In the genomic region with DNA sequence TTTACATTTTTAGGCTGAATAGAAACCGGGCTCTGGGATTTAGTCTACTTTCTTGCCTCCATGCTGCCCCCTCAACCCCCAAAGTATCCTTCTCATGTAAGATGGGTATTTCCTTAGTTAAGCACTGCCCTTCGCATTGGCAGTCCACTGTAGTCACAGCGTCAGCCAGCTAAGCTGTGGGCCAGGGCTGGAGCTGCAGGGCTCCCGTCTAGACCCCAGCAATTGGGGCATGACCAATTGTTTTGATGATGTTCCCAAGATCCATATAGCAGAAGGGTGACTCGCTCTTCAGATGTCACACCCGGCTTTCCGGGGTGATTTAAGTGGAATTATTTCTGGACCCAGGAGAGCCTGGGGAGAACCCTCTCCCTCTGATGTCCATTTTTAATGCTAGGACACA, we compare ENCODE assay signal across 23 mouse cellular contexts.
A peak's percentile ranks its signal among the peaks of the same experiment; 100 is the strongest.
DNase-seq lines count a peak whose midpoint lies in the region; ATAC-seq and TF ChIP-seq lines count a peak whose summit lies in the region.
"Had no signal": no experiment of that assay in that cellular context is flagged by ENCODE, and none has a peak within 500 bp of the region (broad histone marks: within the 10 kb centered on the region; RNA-seq: fewer than 3 reads in every experiment).

No protein-coding gene starts in this region.

- H3K9ac ChIP-seq in forebrain, embryonic 11.5 days (ENCODE audit: low read length): no peak overlapping the region
- H3K9ac ChIP-seq in hindbrain, postnatal 0 days (replicated peaks; ENCODE audit: low read length): no peak overlapping the region
- no peak overlapping the region for H3K9ac ChIP-seq in hindbrain, embryonic 13.5 days
- H3K9ac ChIP-seq: embryonic facial prominence, embryonic 12.5 days; forebrain, embryonic 13.5 days; forebrain, embryonic 15.5 days; forebrain, postnatal 0 days had no signal

- 0 out of 2 replicates have a peak overlapping the region, but pooled peaks have one; percentile 9 for H3K27ac ChIP-seq in forebrain, embryonic 10.5 days
- H3K27ac ChIP-seq in forebrain, embryonic 11.5 days (ENCODE audit: low read depth, low read length): no peak overlapping the region
- 0 out of 2 replicates have a peak overlapping the region, but pooled peaks have one; percentile 54 for H3K27ac ChIP-seq in hindbrain, postnatal 0 days
- H3K27ac ChIP-seq in hindbrain, embryonic 13.5 days: no peak overlapping the region
- H3K27ac ChIP-seq: embryonic facial prominence, embryonic 10.5 days; embryonic facial prominence, embryonic 12.5 days; forebrain, embryonic 13.5 days; forebrain, embryonic 15.5 days had no signal

- DNase-seq in cerebellum, postnatal 10 days: peak; percentile 70 to 82
- no peak for DNase-seq in cerebellum, adult 8-10 months
- DNase-seq in forebrain, embryonic 10.5 days (ENCODE audit: extremely low spot score, low spot score): no peak
- no peak for DNase-seq in forebrain, embryonic 11.5 days (ENCODE audit: low spot score)
- peak; percentile 56 for DNase-seq in hindbrain, postnatal 0 days (ENCODE audit: low spot score)
- DNase-seq: adrenal gland, adult 8-10 months; adrenal gland, postnatal 14 days; adrenal gland, postnatal 36 days; B cell, adult 2 months; cerebellum, adult 11 months; cerebellum, adult 18-20 months; cerebellum, adult 9-10 months; cerebellum, postnatal 25 days; forebrain, postnatal 0 days had no signal

- no peaks in the 10 kb centered on the region for H3K9me3 ChIP-seq in forebrain, embryonic 10.5 days
- H3K9me3 ChIP-seq in forebrain, embryonic 11.5 days (ENCODE audit: control insufficient read depth, low read length): no peaks in the 10 kb centered on the region
- no peaks in the 10 kb centered on the region for H3K9me3 ChIP-seq in hindbrain, postnatal 0 days (ENCODE audit: low read length)
- no peaks in the 10 kb centered on the region for H3K9me3 ChIP-seq in hindbrain, embryonic 13.5 days
- H3K9me3 ChIP-seq: embryonic facial prominence, embryonic 10.5 days; embryonic facial prominence, embryonic 12.5 days; forebrain, embryonic 13.5 days; forebrain, embryonic 15.5 days; G1E had no signal

- peaks cover 63% of the 10 kb centered on the region for H3K4me1 ChIP-seq in forebrain, embryonic 10.5 days
- H3K4me1 ChIP-seq in forebrain, embryonic 11.5 days (replicated peaks; ENCODE audit: control insufficient read depth, insufficient read depth, low read length): peaks cover 20% of the 10 kb centered on the region
- H3K4me1 ChIP-seq in hindbrain, postnatal 0 days (ENCODE audit: insufficient read depth, low read length): peaks cover 41% of the 10 kb centered on the region
- peaks cover 80% of the 10 kb centered on the region for H3K4me1 ChIP-seq in hindbrain, embryonic 13.5 days (replicated peaks)

- H3K36me3 ChIP-seq in forebrain, embryonic 10.5 days (replicated peaks): no peaks in the 10 kb centered on the region
- no peaks in the 10 kb centered on the region for H3K36me3 ChIP-seq in forebrain, embryonic 11.5 days (ENCODE audit: control insufficient read depth, insufficient read depth, low read length)
- no peaks in the 10 kb centered on the region for H3K36me3 ChIP-seq in hindbrain, postnatal 0 days (ENCODE audit: insufficient read depth, low read length)
- no peaks in the 10 kb centered on the region for H3K36me3 ChIP-seq in hindbrain, embryonic 13.5 days
- H3K36me3 ChIP-seq: embryonic facial prominence, embryonic 10.5 days; embryonic facial prominence, embryonic 12.5 days; forebrain, embryonic 15.5 days; G1E had no signal

- no peak for TF ChIP-seq CTCF in hindbrain, postnatal 0 days (IDR thresholded peaks at IDR 0.05; ENCODE audit: low read depth)

- no peak overlapping the region for H3K4me2 ChIP-seq in forebrain, embryonic 11.5 days (ENCODE audit: low read depth, low read length, severe bottlenecking)
- no peak overlapping the region for H3K4me2 ChIP-seq in hindbrain, postnatal 0 days (ENCODE audit: low read depth, low read length)
- H3K4me2 ChIP-seq in hindbrain, embryonic 13.5 days: no peak overlapping the region
- H3K4me2 ChIP-seq: embryonic facial prominence, embryonic 12.5 days; forebrain, embryonic 13.5 days; forebrain, embryonic 15.5 days had no signal

- H3K4me3 ChIP-seq in forebrain, embryonic 10.5 days: no peak overlapping the region
- H3K4me3 ChIP-seq in forebrain, embryonic 11.5 days (ENCODE audit: low read depth, low read length): no peak overlapping the region
- no peak overlapping the region for H3K4me3 ChIP-seq in hindbrain, postnatal 0 days (ENCODE audit: low read length)
- no peak overlapping the region for H3K4me3 ChIP-seq in hindbrain, embryonic 13.5 days
- H3K4me3 ChIP-seq: embryonic facial prominence, embryonic 10.5 days; embryonic facial prominence, embryonic 12.5 days; forebrain, embryonic 13.5 days; forebrain, embryonic 15.5 days had no signal

- H3K27me3 ChIP-seq in forebrain, embryonic 10.5 days (ENCODE audit: poor library complexity, severe bottlenecking): no peaks in the 10 kb centered on the region
- H3K27me3 ChIP-seq in forebrain, embryonic 11.5 days (ENCODE audit: control insufficient read depth, insufficient read depth, low read length): no peaks in the 10 kb centered on the region
- no peaks in the 10 kb centered on the region for H3K27me3 ChIP-seq in hindbrain, postnatal 0 days (ENCODE audit: insufficient read depth, low read length)
- H3K27me3 ChIP-seq in hindbrain, embryonic 13.5 days: peaks cover 24% of the 10 kb centered on the region
- H3K27me3 ChIP-seq: embryonic facial prominence, embryonic 12.5 days; forebrain, embryonic 13.5 days; forebrain, embryonic 15.5 days had no signal

- 89% methylated on average over 7 of the region's 7 CpGs for WGBS in forebrain, embryonic 10.5 days
- WGBS in forebrain, embryonic 11.5 days: 92% methylated on average over 7 of the region's 7 CpGs
- 57% methylated on average over 7 of the region's 7 CpGs for WGBS in hindbrain, postnatal 0 days
- 72% methylated on average over 7 of the region's 7 CpGs for WGBS in hindbrain, embryonic 13.5 days

- no peak for ATAC-seq in forebrain, embryonic 11.5 days (replicated peaks; ENCODE audit: low FRiP score)
- ATAC-seq in hindbrain, postnatal 0 days: no peak
- no peak for ATAC-seq in hindbrain, embryonic 13.5 days (ENCODE audit: low FRiP score)
- ATAC-seq: activated CD4-positive, CD25-positive, alpha-beta regulatory T cell, adult 4 months; CD4-positive, CD25-positive, alpha-beta regulatory T cell, adult 4 months; forebrain, embryonic 13.5 days; forebrain, embryonic 15.5 days; forebrain, postnatal 0 days; Patski had no signal

Comparison
In these comparisons a context has a peak if more than half of its experiments do, and no peak if none do; other contexts are left out.
1. DNase-seq: peak in cerebellum, postnatal 10 days (2 of 2) and hindbrain, postnatal 0 days (single experiment); none in cerebellum, adult 8-10 months (single experiment), forebrain, embryonic 10.5 days (single experiment) and forebrain, embryonic 11.5 days (single experiment).
2. H3K27ac ChIP-seq: peak in forebrain, embryonic 10.5 days (single experiment) and hindbrain, postnatal 0 days (single experiment); none in forebrain, embryonic 11.5 days (single experiment) and hindbrain, embryonic 13.5 days (single experiment).